Mouse (Mus musculus) embryonic stem cell, embryonic (primary cell): ENCODE measurements at regions not wholly inside any gene's neighbourhood (a gene's known extent, or its start where the extent isn't known, plus 50 kb on each side); places are given as distances from the start of the nearest gene placed in this dataset.

Source experiments
- CTCF ChIA-PET, 4 experiments: fragments of 300-600 bp in 2 of 4; fragments of 350-600 bp in 2 of 4; sonication (Branson Sonifier 250); formaldehyde crosslinking; loops; one replicate each; lab custom pipeline; 2022; ENCODE audit warnings: inconsistent platforms in 2 of 4; lab: Charles Lee
- POLR2A ChIA-PET, 4 experiments: fragments of 300-600 bp in 2 of 4; fragments of 350-600 bp in 2 of 4; sonication (Branson Sonifier 250); formaldehyde crosslinking; loops; one replicate each; lab custom pipeline; 2022; ENCODE audit warnings: antibody characterized with exemption in 4 of 4, inconsistent platforms in 1 of 4; lab: Charles Lee

- ChIA-PET POLR2A (interaction anchor here in 1 of 4 experiments (1.0 kb wide), 1 partner anchor 144 kb away, joined by 3 read pairs; no protein-coding TSS in a partner anchor), CTCF (no interaction called here)
Measured at GRCm38 (mm10) chr14:120560416-120560815, 82.2 kb downstream of the Rap2a start.

GRCm38 (mm10) chr14:120560987-120561386 lies 82.7 kb downstream of the Rap2a start:
- ChIA-PET CTCF (no interaction called here), POLR2A (interaction anchor here in 1 of 4 experiments (1.0 kb wide), 1 partner anchor 144 kb away, joined by 3 read pairs; no protein-coding TSS in a partner anchor)

GRCm38 (mm10) chr14:120566945-120567344 lies 88.7 kb downstream of the Rap2a start:
- ChIA-PET POLR2A (no interaction called here), CTCF (no interaction called here)

- ChIA-PET CTCF (no interaction called here), POLR2A (no interaction called here)
Measured at GRCm38 (mm10) chr14:120568054-120568453, 89.8 kb downstream of the Rap2a start.

- ChIA-PET POLR2A (no interaction called here), CTCF (no interaction called here)
Measured at GRCm38 (mm10) chr14:120572238-120572637, 94.0 kb downstream of the Rap2a start.

- ChIA-PET POLR2A (no interaction called here), CTCF (no interaction called here)
Measured at GRCm38 (mm10) chr14:120575202-120575601, 97.0 kb downstream of the Rap2a start.

- ChIA-PET POLR2A (no interaction called here), CTCF (no interaction called here)
Measured at GRCm38 (mm10) chr14:120578352-120579080, 100.3 kb downstream of the Rap2a start.

- POLR2A ChIA-PET, result no interaction called here
- CTCF ChIA-PET, result no interaction called here
Measured at GRCm38 (mm10) chr14:120583807-120584206, 105.6 kb downstream of the Rap2a start.

- ChIA-PET CTCF (no interaction called here), POLR2A (no interaction called here)
Measured at GRCm38 (mm10) chr14:120592191-120592590, 113.9 kb downstream of the Rap2a start.

GRCm38 (mm10) chr14:120600414-120600935 lies 122.2 kb downstream of the Rap2a start:
- POLR2A ChIA-PET, result no interaction called here
- CTCF ChIA-PET, result no interaction called here

GRCm38 (mm10) chr14:120601510-120601909 lies 123.3 kb downstream of the Rap2a start:
- POLR2A ChIA-PET, result interaction anchor here in 1 of 4 experiments (1.0 kb wide), 1 partner anchor 153 kb away, joined by 4 read pairs; no protein-coding TSS in a partner anchor
- CTCF ChIA-PET, result no interaction called here

- ChIA-PET CTCF (no interaction called here), POLR2A (interaction anchor here in 1 of 4 experiments (1.2 kb wide), 1 partner anchor 103 kb away, joined by 3 read pairs; no protein-coding TSS in a partner anchor)
Measured at GRCm38 (mm10) chr14:120603849-120604492, 125.7 kb downstream of the Rap2a start.

GRCm38 (mm10) chr14:120607801-120608200 lies 129.6 kb downstream of the Rap2a start:
- ChIA-PET POLR2A (no interaction called here), CTCF (interaction anchor here in 2 of 4 experiments (0.6 kb wide), 2 partner anchors 243 to 525 kb away, joined by 3 read pairs; no protein-coding TSS in a partner anchor)

- POLR2A ChIA-PET, result no interaction called here
Measured at GRCm38 (mm10) chr14:120611311-120611710, 133.1 kb downstream of the Rap2a start.

GRCm38 (mm10) chr14:120626223-120626935 lies 148.1 kb downstream of the Rap2a start:
- CTCF ChIA-PET, result no interaction called here
- POLR2A ChIA-PET, result interaction anchor here in 1 of 4 experiments (0.6 kb wide), 1 partner anchor 122 kb away, joined by 3 read pairs; no protein-coding TSS in a partner anchor

More at GRCm38 (mm10) chr14:120611311-120611710, 133.1 kb downstream of the Rap2a start:
- CTCF ChIA-PET, result no interaction called here

GRCm38 (mm10) chr14:120626936-120627277 lies 148.7 kb downstream of the Rap2a start:
- ChIA-PET POLR2A (no interaction called here), CTCF (no interaction called here)

GRCm38 (mm10) chr14:120632771-120633170 lies 154.5 kb downstream of the Rap2a start:
- POLR2A ChIA-PET, result no interaction called here
- CTCF ChIA-PET, result interaction anchor here in 1 of 4 experiments (0.6 kb wide), 1 partner anchor 191 kb away, joined by 3 read pairs; no protein-coding TSS in a partner anchor

- POLR2A ChIA-PET, result interaction anchor here in 1 of 4 experiments (0.6 kb wide), 1 partner anchor 47 kb away, joined by 3 read pairs; no protein-coding TSS in a partner anchor
- CTCF ChIA-PET, result no interaction called here
Measured at GRCm38 (mm10) chr14:120636726-120637400, 158.6 kb downstream of the Rap2a start.
